Mouse (Mus musculus): ENCODE measurements around the gene Dusp9.
A peak's percentile ranks its signal among the peaks of the same experiment; 100 is the strongest.

Gene Dusp9

GRCm38 (mm10) chrX:73672879-73673618 is 33.8 kb downstream of the Dusp9 start, which contains the start of gene Slc6a8:
TSS of gene Slc6a8 (plus strand) at chrX:73673150.
- peak; percentile 56 for DNase-seq

- no peak for DNase-seq
These were observed 34.4 kb downstream of the Dusp9 start for GRCm38 (mm10) chrX:73673619-73673967.

- no peak for DNase-seq
These were observed 34.9 kb downstream of the Dusp9 start for GRCm38 (mm10) chrX:73673968-73674661.

GRCm38 (mm10) chrX:73675231-73675630 is 36.0 kb downstream of the Dusp9 start:
- DNase-seq = peak; percentile 26

- DNase-seq = no peak
These were observed 37.4 kb downstream of the Dusp9 start for GRCm38 (mm10) chrX:73676668-73677067.

GRCm38 (mm10) chrX:73684156-73684555 is 44.9 kb downstream of the Dusp9 start:
- no peak for DNase-seq

GRCm38 (mm10) chrX:73684978-73685377 is 45.8 kb downstream of the Dusp9 start:
- DNase-seq = no peak

- DNase-seq = no peak
These were observed 46.4 kb downstream of the Dusp9 start for GRCm38 (mm10) chrX:73685629-73686028.

GRCm38 (mm10) chrX:73690917-73691629 is 51.9 kb downstream of the Dusp9 start:
- DNase-seq = peak; percentile 37
